Mouse (Mus musculus) ES-E14 (cell line): ENCODE data around the gene I830077J02Rik. TPM values are rescaled to one million over a fixed set of nuclear protein-coding genes. Genes with fewer than 3 reads are reported as not detected.
"Not testable (repeated sequence)": the region's sequence is repeated elsewhere in the genome, so short reads cannot be mapped to it uniquely, and the experiment has no call there.

Experiments
- DNase-seq: peaks from one replicate; pipeline ENCODE4 v3.0.0-alpha.2; 2013; ENCODE audit warnings: low read depth, low spot score
- H3K27ac ChIP-seq: 2 replicates; pipeline ENCODE4 v1.5.1; 2012; ENCODE audit warnings: low read depth, mild to moderate bottlenecking, low read length, moderate library complexity, mixed read lengths; ENCODE audit not compliant: poor library complexity, insufficient read depth, severe bottlenecking
- H3K36me3 ChIP-seq: 2 replicates; pipeline ENCODE4 v1.6.1; 2012; ENCODE audit warnings: mild to moderate bottlenecking, low read length, moderate library complexity, mixed read lengths; ENCODE audit not compliant: control insufficient read depth, poor library complexity, insufficient read depth, severe bottlenecking
- H3K4me1 ChIP-seq, 2 experiments: fragments of 150-350 bp in 1 of 2; sonication (generic) in 1 of 2; 2 replicates each; pipeline ENCODE4 v1.6.1; 2012; ENCODE audit warnings: low read length in 2 of 2, mild to moderate bottlenecking in 1 of 2, mixed read lengths in 1 of 2; ENCODE audit not compliant: control insufficient read depth in 2 of 2, insufficient read depth in 2 of 2, poor library complexity in 1 of 2
- H3K4me3 ChIP-seq, 2 experiments: fragments of 150-350 bp in 1 of 2; sonication (generic) in 1 of 2; 2 replicates each; pipeline ENCODE4 v1.5.1; 2012; ENCODE audit warnings: low read length in 2 of 2, low read depth in 1 of 2, mild to moderate bottlenecking in 1 of 2, mixed read lengths in 1 of 2; ENCODE audit not compliant: insufficient read depth in 1 of 2, poor library complexity in 1 of 2, severe bottlenecking in 1 of 2
- H3K9ac ChIP-seq: 2 replicates; pipeline ENCODE4 v1.6.1; 2012; ENCODE audit warnings: low read depth, mild to moderate bottlenecking, low read length, mixed read lengths; ENCODE audit not compliant: poor library complexity, insufficient read depth, severe bottlenecking
- H3K9me3 ChIP-seq: fragments of 150-350 bp; sonication (generic); 2 replicates; pipeline ENCODE4 v1.6.1; 2012; ENCODE audit warnings: low read depth, mild to moderate bottlenecking, low read length; ENCODE audit not compliant: control insufficient read depth, insufficient read depth
- CHD2 ChIP-seq: IDR thresholded peaks from 2 replicates; pipeline ENCODE4 v1.6.1; 2014; ENCODE audit warnings: mild to moderate bottlenecking, low read depth, low read length, inconsistent platforms
- HCFC1 ChIP-seq: IDR thresholded peaks from 2 replicates; pipeline ENCODE4 v1.6.1; 2012; ENCODE audit warnings: low read length, inconsistent platforms, borderline replicate concordance; ENCODE audit not compliant: insufficient read depth
- MAFK ChIP-seq: IDR thresholded peaks from 2 replicates; pipeline ENCODE4 v1.6.1; 2014; ENCODE audit warnings: mild to moderate bottlenecking, low read depth, low read length, inconsistent platforms; ENCODE audit not compliant: insufficient read depth
- ZC3H11A ChIP-seq: IDR thresholded peaks from 2 replicates; pipeline ENCODE4 v1.6.1; 2012; ENCODE audit warnings: low read depth, mild to moderate bottlenecking, inconsistent platforms, low read length, borderline replicate concordance
- ZNF384 ChIP-seq: IDR thresholded peaks from 2 replicates; pipeline ENCODE4 v1.6.1; 2012; ENCODE audit warnings: low read depth, low read length, inconsistent platforms
- in situ Hi-C, 2 experiments: fragments of 600-800 bp; cut with MboI; formaldehyde crosslinking; loops; one replicate each; pipeline ENCODE4 v1.15.1; 2025; ENCODE audit warnings: low sequenced_read_pairs in 2 of 2, inconsistent platforms in 1 of 2; ENCODE audit not compliant: unreplicated experiment in 2 of 2
- total RNA-seq: library from RNA; depleted of rRNA; stranded (reverse); fragments of 300-350 nt; gene quantifications from 2 replicates; pipeline ENCODE4 v1.2.3, GENCODE M21; 2012

I830077J02Rik gene
- total RNA-seq, 1 experiment = 0.54 TPM

DNA sequence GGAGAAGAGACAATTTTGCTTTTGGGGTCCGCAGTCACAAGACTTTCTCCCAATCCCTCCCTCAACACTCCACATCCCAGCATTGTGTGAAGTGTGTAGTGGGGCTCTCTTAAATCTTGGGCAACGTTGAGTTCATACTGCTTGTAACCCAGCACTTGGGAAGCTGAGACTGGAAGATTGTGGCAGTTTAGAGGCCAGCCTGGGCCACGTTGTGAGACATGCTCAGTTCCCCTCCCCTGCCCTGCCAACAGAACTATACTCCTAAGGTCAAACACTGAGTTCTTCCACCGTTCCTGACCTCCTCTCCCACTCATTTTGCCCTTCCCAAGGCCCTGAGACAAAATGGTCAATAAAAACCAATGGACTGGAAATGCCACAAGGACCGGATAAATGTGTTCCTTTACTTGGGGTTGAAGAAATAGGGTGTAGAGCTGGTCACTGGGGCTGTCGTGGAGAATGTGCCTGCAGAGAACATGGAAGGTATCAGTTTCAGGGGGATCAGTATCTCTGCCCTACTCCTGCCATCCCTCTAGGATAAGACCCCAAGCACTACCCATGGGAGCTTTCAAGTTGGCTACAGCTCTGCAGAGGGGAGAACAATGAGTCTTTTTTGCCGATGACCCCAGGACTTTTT is 4.8 kb downstream of the I830077J02Rik start:
- in situ Hi-C loops = no loop called here
- H3K4me3 ChIP-seq = no peak overlapping the region
- no peak for TF ChIP-seq MAFK
- no peak for TF ChIP-seq ZC3H11A
- no peak for TF ChIP-seq CHD2
- TF ChIP-seq HCFC1 = no peak
- no peak for TF ChIP-seq ZNF384
- H3K36me3 ChIP-seq = no peaks in the 10 kb centered on the region
- H3K27ac ChIP-seq = no peak overlapping the region
- H3K9me3 ChIP-seq = no peaks in the 10 kb centered on the region
- H3K9ac ChIP-seq = no peak overlapping the region
- DNase-seq = no peak
- peaks cover 4 to 7% of the 10 kb centered on the region in 2 experiments; a peak in 2 of 4 replicates for H3K4me1 ChIP-seq

DNA sequence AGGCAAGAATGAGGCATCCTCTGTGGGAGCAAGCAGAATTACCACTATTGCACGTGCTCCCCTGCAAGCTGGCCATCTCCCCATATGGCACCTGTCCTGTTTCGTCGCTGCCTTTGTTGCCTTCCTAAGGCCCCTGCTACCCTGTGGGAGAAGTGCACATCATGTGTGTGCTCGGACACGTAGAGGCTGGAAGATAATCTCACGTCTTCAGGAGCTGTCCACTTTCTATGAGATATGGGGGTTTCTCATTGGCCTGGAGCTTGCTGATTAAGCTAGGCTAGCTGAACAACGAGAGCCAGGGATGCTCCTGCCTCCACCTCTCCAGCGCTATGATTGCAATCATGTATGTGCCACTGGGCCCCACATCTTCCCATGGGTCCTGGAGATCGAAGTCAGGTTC is 7.8 kb downstream of the I830077J02Rik start:
- DNase-seq = no peak
- no peaks in the 10 kb centered on the region for H3K9me3 ChIP-seq
- no peaks in the 10 kb centered on the region for H3K36me3 ChIP-seq
- no peak overlapping the region for H3K4me3 ChIP-seq
- in situ Hi-C loops = no loop called here
- no peak overlapping the region for H3K9ac ChIP-seq
- H3K27ac ChIP-seq = no peak overlapping the region
- no peak for TF ChIP-seq ZC3H11A
- no peak for TF ChIP-seq ZNF384
- no peak for TF ChIP-seq MAFK
- no peak for TF ChIP-seq CHD2
- TF ChIP-seq HCFC1 = no peak
- peaks cover 4 to 7% of the 10 kb centered on the region in 2 experiments; a peak in 2 of 4 replicates for H3K4me1 ChIP-seq

DNA sequence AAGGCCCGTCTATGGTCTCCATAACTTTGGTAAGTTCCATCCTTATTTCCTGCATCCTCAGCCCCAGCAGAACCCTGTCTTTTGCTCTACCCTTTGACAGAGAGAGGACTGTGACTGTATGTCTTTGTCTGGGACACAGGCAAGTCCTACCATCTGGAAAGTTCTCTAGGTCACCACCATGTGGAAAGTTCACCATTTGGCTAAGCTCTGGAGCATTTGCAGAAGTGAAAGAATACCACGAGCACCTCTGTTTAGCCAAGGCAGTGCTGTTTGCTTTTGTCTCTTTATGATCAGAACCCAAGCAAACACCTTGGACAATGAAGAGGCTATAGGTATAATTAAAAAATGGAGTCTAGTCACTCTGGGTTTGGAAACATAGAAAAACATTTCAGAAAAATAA is 10.5 kb downstream of the I830077J02Rik start:
- no peak for TF ChIP-seq CHD2
- no peak for TF ChIP-seq ZC3H11A
- no peak for TF ChIP-seq ZNF384
- TF ChIP-seq MAFK = no peak
- no peak for TF ChIP-seq HCFC1
- H3K4me1 ChIP-seq = no peaks in the 10 kb centered on the region
- no peaks in the 10 kb centered on the region for H3K36me3 ChIP-seq
- no peak for DNase-seq
- no peak overlapping the region for H3K4me3 ChIP-seq
- in situ Hi-C loops = no loop called here
- H3K9me3 ChIP-seq = no peaks in the 10 kb centered on the region
- H3K9ac ChIP-seq = no peak overlapping the region
- H3K27ac ChIP-seq = no peak overlapping the region

DNA sequence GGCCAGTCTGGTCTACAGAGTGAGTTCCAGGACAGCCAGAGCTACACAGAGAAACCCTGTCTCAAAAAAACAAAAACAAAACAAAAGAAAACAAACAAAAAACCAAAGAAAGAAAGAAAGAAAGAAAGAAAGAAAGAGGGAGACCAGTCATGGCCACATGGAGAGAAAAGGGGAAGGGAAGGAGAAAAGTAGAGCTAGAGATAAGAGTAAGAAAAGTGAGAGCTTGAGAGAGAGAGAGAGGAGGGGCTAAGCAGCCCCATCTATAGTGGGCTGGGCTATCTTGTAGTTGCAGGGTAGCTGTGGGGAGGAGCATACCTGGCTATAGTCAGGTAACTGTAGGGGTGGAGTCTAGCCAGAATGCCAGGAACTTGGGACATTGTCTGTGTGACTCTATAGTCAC is 11.7 kb downstream of the I830077J02Rik start:
- H3K9ac ChIP-seq, DNase-seq, H3K4me1 ChIP-seq, H3K9me3 ChIP-seq, H3K36me3 ChIP-seq, in situ Hi-C loops, H3K27ac ChIP-seq, H3K4me3 ChIP-seq: not testable (repeated sequence)

DNA sequence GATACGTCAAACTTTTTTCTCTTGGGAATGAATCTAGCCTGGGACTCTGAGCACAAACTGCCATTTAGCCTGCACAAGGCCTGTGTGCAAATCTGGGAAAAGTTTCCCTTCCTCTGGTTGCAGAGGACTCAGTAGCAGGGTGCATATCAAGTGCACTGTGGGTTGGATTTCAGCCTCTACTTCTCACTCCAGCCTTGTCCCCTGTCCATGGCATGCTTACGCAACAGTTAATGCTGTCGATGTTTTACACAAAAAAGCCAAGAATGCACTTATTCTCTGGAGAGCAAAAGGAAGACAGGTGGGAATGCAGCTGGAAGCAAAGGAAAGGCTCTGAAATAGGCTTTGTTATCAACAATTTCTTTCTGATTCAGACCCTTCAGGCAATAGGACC is 14.1 kb downstream of the I830077J02Rik start:
- Histone ChIP-seq H3K4me1 (no peaks in the 10 kb centered on the region), H3K36me3 (no peaks in the 10 kb centered on the region), H3K27ac (no peak overlapping the region), H3K4me3 (no peak overlapping the region), H3K9me3 (no peaks in the 10 kb centered on the region), H3K9ac (no peak overlapping the region)
- in situ Hi-C loops = no loop called here
- TF ChIP-seq ZNF384 = no peak
- no peak for TF ChIP-seq HCFC1
- no peak for TF ChIP-seq CHD2
- TF ChIP-seq ZC3H11A = no peak
- TF ChIP-seq MAFK = no peak
- no peak for DNase-seq
